25 mouse cellular contexts compared by ENCODE assay signal in the genomic region with DNA sequence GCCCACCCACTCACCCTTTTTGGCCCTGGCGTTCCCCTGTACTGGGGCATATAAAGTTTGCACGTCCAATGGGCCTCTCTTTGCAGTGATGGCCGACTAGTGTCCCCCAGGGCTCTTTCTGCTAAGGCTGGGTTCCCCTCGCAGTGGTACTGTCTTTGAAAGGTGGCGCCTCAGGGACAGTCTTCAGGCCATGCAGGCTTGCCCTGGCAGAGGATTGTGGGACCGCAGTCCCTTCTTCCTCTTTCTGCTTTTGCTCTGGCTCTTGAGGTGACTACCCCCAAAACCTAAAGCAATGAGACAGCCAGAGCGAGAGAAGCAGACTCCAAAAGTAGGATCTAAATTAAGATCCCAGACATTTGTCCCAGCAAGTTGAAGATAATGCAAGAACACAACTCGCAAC.
DNase-seq lines count a peak whose midpoint lies in the region; ATAC-seq and TF ChIP-seq lines count a peak whose summit lies in the region.
"Had no signal": no experiment of that assay in that cellular context is flagged by ENCODE, and none has a peak within 500 bp of the region (broad histone marks: within the 10 kb centered on the region; RNA-seq: fewer than 3 reads in every experiment).

No protein-coding gene starts in this region.

- H3K4me2 ChIP-seq in stomach, embryonic 15.5 days: no peak overlapping the region
- H3K4me2 ChIP-seq in stomach, postnatal 0 days (replicated peaks; ENCODE audit: low read depth): no peak overlapping the region
- H3K4me2 ChIP-seq: embryonic facial prominence, embryonic 15.5 days; forebrain, embryonic 13.5 days; heart, embryonic 12.5 days; intestine, embryonic 15.5 days; limb, embryonic 13.5 days; liver, embryonic 11.5 days had no signal

- WGBS in stomach, embryonic 15.5 days: 86% methylated on average over 8 of the region's 8 CpGs
- WGBS in stomach, postnatal 0 days: 86% methylated on average over 8 of the region's 8 CpGs
- 91% methylated on average over 8 of the region's 8 CpGs for WGBS in kidney, adult 2 months

- ATAC-seq in stomach, embryonic 15.5 days (ENCODE audit: insufficient read depth, low FRiP score, low read depth): 0 out of 2 replicates have a peak, but pooled peaks have one; percentile 27
- ATAC-seq in stomach, postnatal 0 days (ENCODE audit: low FRiP score, low TSS enrichment): no peak
- ATAC-seq in megakaryocyte progenitor cell, adult 5-6 weeks (replicated peaks; ENCODE audit: poor library complexity): peak; percentile 61
- ATAC-seq in inflammation-experienced regulatory T-cells, adult 6 months: no peak
- ATAC-seq: forebrain, embryonic 13.5 days; hindbrain, embryonic 16.5 days; intestine, embryonic 15.5 days; midbrain, embryonic 16.5 days had no signal

- no peaks in the 10 kb centered on the region for H3K9me3 ChIP-seq in stomach, embryonic 15.5 days
- H3K9me3 ChIP-seq in stomach, postnatal 0 days (ENCODE audit: control insufficient read depth, low read length): no peaks in the 10 kb centered on the region
- H3K9me3 ChIP-seq: embryonic facial prominence, embryonic 10.5 days; embryonic facial prominence, embryonic 15.5 days; forebrain, embryonic 13.5 days; intestine, embryonic 15.5 days; midbrain, embryonic 10.5 days had no signal

- no peaks in the 10 kb centered on the region for H3K4me1 ChIP-seq in stomach, embryonic 15.5 days
- H3K4me1 ChIP-seq in stomach, postnatal 0 days (replicated peaks; ENCODE audit: control insufficient read depth, insufficient read depth): no peaks in the 10 kb centered on the region
- peaks cover 20% of the 10 kb centered on the region for H3K4me1 ChIP-seq in kidney, adult 2 months (ENCODE audit: control insufficient read depth, insufficient read depth, low read length)
- H3K4me1 ChIP-seq: embryonic facial prominence, embryonic 10.5 days; forebrain, embryonic 13.5 days; heart, embryonic 12.5 days; intestine, embryonic 15.5 days; limb, embryonic 13.5 days; midbrain, embryonic 10.5 days had no signal

- no peak overlapping the region for H3K9ac ChIP-seq in stomach, embryonic 15.5 days
- H3K9ac ChIP-seq in stomach, postnatal 0 days (ENCODE audit: low read length): no peak overlapping the region
- H3K9ac ChIP-seq: embryonic facial prominence, embryonic 15.5 days; forebrain, embryonic 13.5 days; heart, embryonic 12.5 days; intestine, embryonic 15.5 days; limb, embryonic 13.5 days had no signal

- no peaks in the 10 kb centered on the region for H3K27me3 ChIP-seq in stomach, embryonic 15.5 days (replicated peaks)
- no peaks in the 10 kb centered on the region for H3K27me3 ChIP-seq in stomach, postnatal 0 days (ENCODE audit: control insufficient read depth, insufficient read depth, low read length)
- no peaks in the 10 kb centered on the region for H3K27me3 ChIP-seq in kidney, adult 2 months (replicated peaks; ENCODE audit: control insufficient read depth, insufficient read depth, low read length)
- H3K27me3 ChIP-seq: embryonic facial prominence, embryonic 15.5 days; forebrain, embryonic 13.5 days; heart, embryonic 12.5 days; intestine, embryonic 15.5 days; limb, embryonic 13.5 days had no signal

- TF ChIP-seq CTCF in stomach, postnatal 0 days (IDR thresholded peaks at IDR 0.05; ENCODE audit: low read depth): no peak
- no peak for TF ChIP-seq CTCF in kidney, adult 2 months (conservative IDR thresholded peaks at IDR 0.05; ENCODE audit: insufficient read depth, insufficient read length, low read depth, low read length)

- no peak overlapping the region for H3K4me3 ChIP-seq in stomach, embryonic 15.5 days (replicated peaks)
- no peak overlapping the region for H3K4me3 ChIP-seq in stomach, postnatal 0 days (ENCODE audit: low read depth, low read length)
- no peak overlapping the region for H3K4me3 ChIP-seq in kidney, adult 2 months (ENCODE audit: insufficient read depth, low read depth, low read length)
- H3K4me3 ChIP-seq: embryonic facial prominence, embryonic 10.5 days; embryonic facial prominence, embryonic 15.5 days; forebrain, embryonic 13.5 days; heart, embryonic 12.5 days; intestine, embryonic 15.5 days; limb, embryonic 13.5 days; midbrain, embryonic 10.5 days had no signal

- H3K27ac ChIP-seq in stomach, embryonic 15.5 days: no peak overlapping the region
- no peak overlapping the region for H3K27ac ChIP-seq in stomach, postnatal 0 days (replicated peaks)
- H3K27ac ChIP-seq in kidney, adult 2 months (ENCODE audit: insufficient read depth, low read depth, low read length): no peak overlapping the region
- H3K27ac ChIP-seq: embryonic facial prominence, embryonic 10.5 days; embryonic facial prominence, embryonic 15.5 days; forebrain, embryonic 13.5 days; intestine, embryonic 15.5 days; kidney, postnatal 0 days; limb, embryonic 13.5 days; midbrain, embryonic 10.5 days had no signal

- no peak for TF ChIP-seq POLR2A in kidney, adult 2 months (IDR thresholded peaks at IDR 0.05; ENCODE audit: low read depth, low read length)

- H3K36me3 ChIP-seq in stomach, embryonic 15.5 days: no peaks in the 10 kb centered on the region
- no peaks in the 10 kb centered on the region for H3K36me3 ChIP-seq in stomach, postnatal 0 days (ENCODE audit: control insufficient read depth, insufficient read depth, low read length)
- H3K36me3 ChIP-seq in kidney, adult 2 months (ENCODE audit: control insufficient read depth, insufficient read depth, low read length): no peaks in the 10 kb centered on the region
- H3K36me3 ChIP-seq: embryonic facial prominence, embryonic 10.5 days; embryonic facial prominence, embryonic 15.5 days; heart, embryonic 12.5 days; intestine, embryonic 15.5 days; limb, embryonic 13.5 days; midbrain, embryonic 10.5 days had no signal

- no peak for TF ChIP-seq EP300 in stomach, postnatal 0 days (optimal IDR thresholded peaks at IDR 0.05)

- DNase-seq in stomach, postnatal 0 days (ENCODE audit: low spot score): no peak
- DNase-seq in brain, adult 2 months (ENCODE audit: low read depth, low spot score): peak; percentile 20
- DNase-seq in kidney, adult 2 months: no peak
- DNase-seq: adrenal gland, postnatal 14 days; cerebellum, adult 11-12 months; cerebellum, adult 9-11 months; gastrocnemius, postnatal 14 days; heart, adult 18-20 months; kidney, adult 8-10 months; kidney, postnatal 4 days; lung, postnatal 4 days had no signal

Comparison
In these comparisons a context has a peak if more than half of its experiments do, and no peak if none do; other contexts are left out.
1. ATAC-seq: peak in stomach, embryonic 15.5 days (single experiment) and megakaryocyte progenitor cell, adult 5-6 weeks (single experiment); none in stomach, postnatal 0 days (single experiment) and inflammation-experienced regulatory T-cells, adult 6 months (single experiment).